Mouse (Mus musculus): Measurements from ENCODE around the gene Sdhc. TPM values are rescaled to one million over a fixed set of nuclear protein-coding genes. Genes with fewer than 3 reads are reported as not detected.

Sdhc gene
- total RNA-seq, 2 experiments from 2014 or later, result 204 to 220 TPM

DNA sequence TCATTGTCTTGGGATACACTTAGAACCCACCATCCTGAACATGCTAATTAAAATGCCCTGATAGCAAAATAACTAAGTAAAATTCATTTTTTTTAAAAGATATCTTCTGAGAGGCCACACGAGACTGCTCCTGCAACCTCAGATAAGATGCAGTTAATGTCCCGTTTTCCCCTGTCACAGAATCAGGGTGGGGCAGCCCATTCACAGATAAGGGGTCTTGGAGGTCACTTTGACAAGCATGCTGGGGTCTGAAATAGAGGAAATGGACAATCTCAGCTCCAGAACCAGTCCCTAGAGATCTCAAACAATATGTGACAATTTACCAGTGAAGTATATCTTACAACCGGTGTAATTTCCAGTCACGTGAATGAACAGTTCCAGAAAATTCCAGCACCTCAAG lies 34.1 kb downstream of the Sdhc start:
- DNase-seq (ENCODE audit: extremely low spot score in 1 of 2, low spot score in 1 of 2), result no peak

DNA sequence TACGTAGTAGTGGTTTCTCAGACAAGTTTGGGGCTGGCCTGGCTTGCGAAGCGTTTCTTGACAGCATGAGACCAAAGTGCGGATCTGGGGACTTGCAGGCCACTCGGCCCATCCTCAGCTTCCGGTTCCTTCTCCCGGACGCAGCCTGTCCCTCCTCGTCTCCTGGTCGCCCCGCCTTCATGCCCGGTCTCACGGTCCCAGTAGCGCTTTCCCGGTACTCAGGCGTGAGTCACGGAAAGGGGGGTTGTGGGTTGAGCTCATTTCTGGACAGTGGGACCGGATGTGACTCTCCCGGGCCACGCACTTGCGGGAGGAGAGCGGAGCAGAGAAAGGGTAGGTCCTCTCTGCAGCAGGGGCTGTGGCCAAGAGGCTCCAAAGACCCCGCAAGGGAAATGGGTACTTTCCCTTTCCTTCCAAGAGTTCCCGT lies 36.5 kb downstream of the Sdhc start, which contains the start of gene Cfap126:
Gene Cfap126 (plus strand): TSS at position 46 of the 427 bp plus-strand sequence.
- peak; percentile 24 to 26 for DNase-seq (ENCODE audit: extremely low spot score in 1 of 2, low spot score in 1 of 2)

DNA sequence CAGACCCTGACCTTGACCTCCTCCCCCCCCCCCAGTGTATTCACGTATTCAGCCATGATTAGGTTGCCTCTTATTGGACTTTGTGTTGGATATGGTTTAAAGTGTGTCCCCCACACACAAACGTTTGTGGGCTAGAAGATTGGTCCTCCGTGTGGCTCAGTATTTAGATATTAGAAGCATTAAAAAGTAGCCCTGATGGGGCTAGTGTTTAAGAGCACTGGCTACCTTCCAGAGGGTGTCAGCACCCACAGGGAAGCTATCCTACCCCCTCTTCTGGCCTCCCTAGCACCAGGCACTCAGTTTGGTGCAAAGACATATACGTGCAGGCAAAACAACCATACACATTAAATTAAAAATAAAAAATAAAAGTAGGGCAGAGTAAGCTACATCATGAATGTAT lies 37.4 kb downstream of the Sdhc start:
- DNase-seq (ENCODE audit: extremely low spot score in 1 of 2, low spot score in 1 of 2), result no peak

- peak; percentile 15 to 36 for DNase-seq (ENCODE audit: extremely low spot score in 1 of 2, low spot score in 1 of 2)
These were observed 38.4 kb downstream of the Sdhc start for GRCm38 (mm10) chr1:171111781-171112575.

DNA sequence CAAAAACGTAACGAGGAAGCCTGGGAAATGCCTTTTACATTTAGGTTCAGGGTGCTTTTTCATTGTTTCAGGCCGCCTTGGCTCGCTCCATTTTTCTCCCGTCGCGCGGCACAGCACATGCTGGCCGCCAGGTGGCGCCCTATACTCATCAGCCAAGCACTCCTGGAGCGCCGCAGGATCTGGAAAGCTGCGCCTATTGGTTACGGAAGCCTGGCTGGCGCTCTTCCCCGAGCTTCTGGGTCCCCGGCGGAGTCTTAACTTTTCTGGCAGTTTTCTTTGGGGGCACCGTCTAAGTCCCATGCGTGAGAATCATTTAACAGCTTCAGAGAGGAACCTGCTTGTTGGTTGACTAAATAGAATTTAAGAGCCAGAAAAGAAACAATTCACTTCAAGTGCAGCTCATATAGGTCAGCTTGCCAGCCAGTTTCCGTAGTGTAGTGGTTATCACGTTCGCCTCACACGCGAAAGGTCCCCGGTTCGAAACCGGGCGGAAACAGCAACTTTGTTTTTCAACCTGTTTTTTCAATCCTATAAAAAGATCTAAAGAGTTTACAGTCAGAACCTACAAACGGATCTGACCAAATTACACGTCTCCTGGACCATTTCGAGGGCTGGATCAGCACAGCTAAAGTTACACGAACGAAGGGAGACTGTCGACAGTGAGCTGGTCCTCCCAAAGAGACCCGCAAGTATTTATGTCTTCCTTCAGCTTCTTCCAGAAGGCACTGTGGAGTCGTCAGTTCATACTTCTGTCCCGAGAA lies 39.2 kb downstream of the Sdhc start:
- peak; percentile 92 to 94 for DNase-seq (ENCODE audit: extremely low spot score in 1 of 2, low spot score in 1 of 2)

GRCm38 (mm10) chr1:171110659-171111019 lies 39.8 kb downstream of the Sdhc start:
- DNase-seq (ENCODE audit: extremely low spot score in 1 of 2, low spot score in 1 of 2), result no peak

DNA sequence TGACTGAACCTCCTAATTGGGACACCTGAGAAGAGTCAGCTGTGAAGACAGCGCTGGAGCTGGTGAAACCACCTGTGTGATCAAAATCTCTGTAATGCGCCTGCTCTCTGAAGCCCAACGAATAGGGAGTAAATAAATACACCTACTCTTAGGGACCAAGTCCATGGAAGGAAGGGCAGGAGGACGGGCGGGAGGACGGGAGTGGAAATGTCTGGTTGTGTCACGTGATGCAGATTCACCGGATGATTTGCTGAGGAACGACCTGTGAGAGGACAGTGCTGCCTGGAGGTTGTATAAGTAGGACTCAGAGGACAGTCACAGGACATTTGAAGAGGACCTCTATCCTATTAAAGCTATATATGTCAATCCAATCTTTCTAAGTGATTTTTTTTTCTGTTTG lies 40.8 kb downstream of the Sdhc start:
- DNase-seq (ENCODE audit: extremely low spot score in 1 of 2, low spot score in 1 of 2), result no peak

GRCm38 (mm10) chr1:171105226-171105625 lies 45.2 kb downstream of the Sdhc start:
- DNase-seq (ENCODE audit: extremely low spot score in 1 of 2, low spot score in 1 of 2), result no peak

DNA sequence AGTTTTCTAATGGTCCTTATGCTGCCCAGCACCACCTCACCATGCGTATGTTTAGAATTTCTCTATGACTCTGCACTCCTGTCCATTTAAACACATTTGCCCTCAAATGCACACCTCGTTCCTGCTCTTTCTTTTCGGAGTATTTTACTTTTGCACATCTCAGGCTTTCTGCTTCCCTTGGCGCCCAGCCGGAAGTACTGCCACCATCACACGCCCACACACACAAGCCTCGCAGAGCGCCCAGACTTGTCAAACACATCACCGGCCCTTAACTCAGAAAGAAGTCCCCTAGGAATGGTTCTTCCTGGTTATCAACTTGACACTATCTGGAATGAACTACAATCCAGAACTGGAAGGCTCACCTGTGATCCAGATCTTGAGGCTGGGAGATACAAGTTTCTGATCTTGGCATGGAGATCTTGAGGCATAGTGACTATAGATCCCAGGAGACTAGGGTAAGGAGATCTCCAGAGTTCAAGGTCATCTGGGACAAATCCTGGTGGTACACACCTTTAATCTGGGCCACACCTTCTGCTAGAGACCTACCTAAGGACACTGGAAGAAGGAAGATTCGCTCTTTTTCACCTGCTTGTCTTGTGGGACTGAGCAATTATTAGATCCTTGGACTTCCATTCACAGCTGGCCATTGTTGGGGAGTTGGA lies 47.1 kb downstream of the Sdhc start:
- DNase-seq (ENCODE audit: extremely low spot score in 1 of 2, low spot score in 1 of 2), result no peak

- peak; percentile 86 to 95 for DNase-seq (ENCODE audit: extremely low spot score in 1 of 2, low spot score in 1 of 2)
These were observed 47.7 kb downstream of the Sdhc start for GRCm38 (mm10) chr1:171102547-171103177.

DNA sequence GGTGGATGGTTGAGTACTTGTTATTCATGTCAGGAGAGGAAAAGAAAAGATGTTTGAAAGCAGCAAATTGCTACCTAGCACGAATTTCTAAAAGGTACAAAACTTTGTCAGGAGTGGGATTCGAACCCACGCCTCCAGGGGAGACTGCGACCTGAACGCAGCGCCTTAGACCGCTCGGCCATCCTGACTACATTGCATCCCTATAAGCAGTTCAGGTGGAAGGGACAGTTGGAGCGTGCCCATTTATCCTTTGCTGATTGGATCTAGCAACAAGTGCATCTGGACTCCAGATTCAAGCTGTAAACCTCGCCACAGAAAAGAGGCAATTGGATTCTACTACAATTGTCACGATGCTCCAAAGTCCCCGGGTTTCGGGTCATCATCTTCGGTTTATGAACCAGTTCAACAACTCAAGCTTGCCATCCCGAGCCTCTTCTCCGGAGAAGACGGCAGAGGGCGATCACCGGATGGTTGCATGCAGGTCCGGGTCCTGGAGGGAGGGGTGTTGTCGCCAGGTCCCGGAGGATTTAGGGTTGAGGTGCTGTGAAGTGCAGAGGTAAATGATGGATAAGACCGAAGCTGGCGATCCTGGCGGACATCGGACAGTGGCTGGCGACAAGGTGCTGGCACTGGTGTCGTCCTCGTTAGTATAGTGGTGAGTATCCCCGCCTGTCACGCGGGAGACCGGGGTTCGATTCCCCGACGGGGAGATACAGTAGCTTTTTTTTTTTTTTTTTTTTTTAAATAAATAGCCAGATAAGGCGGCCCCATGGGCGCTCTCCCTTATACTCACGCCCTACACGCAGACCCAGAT lies 48.5 kb downstream of the Sdhc start:
- peak; percentile 95 to 97 for DNase-seq (ENCODE audit: extremely low spot score in 1 of 2, low spot score in 1 of 2)

DNA sequence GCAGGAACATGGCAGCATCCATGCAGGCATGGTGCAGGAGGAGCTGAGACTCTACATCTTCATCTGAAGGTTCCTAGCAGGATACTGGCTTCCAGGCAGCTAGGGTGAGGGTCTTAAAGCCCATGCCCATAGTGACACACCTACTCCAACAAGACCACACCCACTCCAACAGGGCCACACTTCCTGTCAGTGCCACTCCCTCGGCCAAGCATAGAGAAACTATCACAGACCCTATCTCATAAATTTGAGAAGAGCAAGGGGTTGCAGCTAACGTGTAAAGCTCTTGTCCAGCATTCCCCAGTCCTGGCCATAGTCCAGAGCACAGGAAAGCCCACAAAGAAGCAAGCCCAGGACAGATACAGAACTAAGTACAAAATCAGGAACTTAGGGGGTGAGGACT lies 49.4 kb downstream of the Sdhc start:
- DNase-seq (ENCODE audit: extremely low spot score in 1 of 2, low spot score in 1 of 2), result no peak

DNA sequence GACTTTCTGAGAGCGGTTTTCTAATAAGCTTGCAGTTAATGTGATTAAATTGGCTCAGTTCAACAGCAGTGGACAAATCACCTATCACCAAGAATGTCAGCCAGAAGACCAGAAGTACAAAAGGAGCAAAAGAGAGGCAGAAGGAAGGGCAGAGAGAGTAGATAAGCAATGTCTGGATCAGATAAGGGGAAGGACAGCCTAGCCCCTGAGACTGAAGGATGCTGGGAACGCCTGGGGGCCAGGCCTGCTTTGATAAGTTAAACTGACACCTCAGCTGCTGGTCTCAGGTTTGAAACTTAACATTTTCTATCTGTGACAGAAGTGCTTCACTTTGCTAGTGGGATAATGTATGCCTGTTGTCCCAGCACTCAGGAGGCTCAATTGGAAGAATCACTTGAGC lies 52.8 kb downstream of the Sdhc start:
- no peak for DNase-seq (ENCODE audit: extremely low spot score in 1 of 2, low spot score in 1 of 2)

GRCm38 (mm10) chr1:171097136-171097535 lies 53.3 kb downstream of the Sdhc start:
- DNase-seq (ENCODE audit: extremely low spot score in 1 of 2, low spot score in 1 of 2), result no peak

- DNase-seq (ENCODE audit: extremely low spot score in 1 of 2, low spot score in 1 of 2), result no peak
These were observed 54.1 kb downstream of the Sdhc start for GRCm38 (mm10) chr1:171096110-171096964.

DNA sequence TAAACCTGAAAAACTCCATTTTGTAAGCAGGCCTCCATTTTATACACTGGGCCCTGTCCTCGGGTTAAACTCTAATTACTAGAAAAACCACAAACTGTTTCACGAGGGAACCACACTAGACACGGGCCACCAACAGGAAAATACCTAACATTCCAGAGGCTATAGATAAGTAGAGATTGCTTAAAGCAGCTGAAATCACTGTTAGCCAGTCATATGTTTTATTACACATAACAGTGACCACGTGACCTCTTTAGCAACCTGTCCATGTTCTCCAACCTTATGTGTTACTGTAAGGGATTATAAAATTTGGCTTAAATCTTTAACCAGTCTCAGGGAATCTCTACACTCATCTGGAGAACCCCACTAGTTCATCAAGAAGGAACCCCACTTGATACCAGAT lies 56.0 kb downstream of the Sdhc start:
- no peak for DNase-seq (ENCODE audit: extremely low spot score in 1 of 2, low spot score in 1 of 2)

DNA sequence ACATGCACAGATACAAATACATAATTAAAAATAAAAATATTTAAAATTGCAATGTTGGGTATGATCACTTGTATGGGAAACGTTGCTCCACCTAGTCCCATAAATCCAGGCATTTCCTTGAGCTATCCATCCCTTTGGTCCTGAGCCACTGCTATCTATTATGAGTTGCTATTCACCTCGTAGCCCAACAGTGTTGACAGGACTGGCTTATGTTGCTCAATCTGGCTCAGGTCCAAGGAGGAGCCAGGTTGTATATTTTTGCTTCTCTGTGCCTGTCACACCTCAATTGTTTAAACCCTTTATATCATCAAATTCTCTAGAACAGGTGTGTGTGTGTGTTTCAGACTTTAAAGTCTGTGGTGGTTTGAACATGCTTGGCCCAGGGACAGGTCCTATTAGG lies 59.6 kb downstream of the Sdhc start:
- DNase-seq (ENCODE audit: extremely low spot score in 1 of 2, low spot score in 1 of 2), result no peak

GRCm38 (mm10) chr1:171089891-171090290 lies 60.5 kb downstream of the Sdhc start:
- DNase-seq (ENCODE audit: extremely low spot score in 1 of 2, low spot score in 1 of 2), result no peak
